Mouse (Mus musculus) midbrain, embryonic 10.5 days (tissue): Measurements from ENCODE around the gene Aldh3b3. TPM values are rescaled to one million over a fixed set of nuclear protein-coding genes. Genes with fewer than 3 reads are reported as not detected.
"Not testable (repeated sequence)": the region's sequence is repeated elsewhere in the genome, so short reads cannot be mapped to it uniquely, and the experiment has no call there.

Experiments used
- DNase-seq: peaks from one replicate; pipeline ENCODE4 v3.0.0-alpha.2; 2017; ENCODE audit warnings: low spot score
- H3K27ac ChIP-seq: fragments of 300-500 bp; sonication (generic); replicated peaks from 2 replicates; pipeline ENCODE4 v1.5.1; 2016; ENCODE audit warnings: mild to moderate bottlenecking
- H3K27me3 ChIP-seq: fragments of 300-500 bp; sonication (generic); 2 replicates; pipeline ENCODE4 v1.6.1; 2016; ENCODE audit warnings: low read depth, mild to moderate bottlenecking; ENCODE audit not compliant: poor library complexity, severe bottlenecking
- H3K36me3 ChIP-seq: fragments of 300-500 bp; sonication (generic); 2 replicates; pipeline ENCODE4 v1.6.1; 2016; ENCODE audit warnings: mild to moderate bottlenecking, moderate library complexity
- H3K4me1 ChIP-seq: fragments of 300-500 bp; sonication (generic); 2 replicates; pipeline ENCODE4 v1.6.1; 2016
- H3K4me3 ChIP-seq: fragments of 300-500 bp; sonication (generic); 2 replicates; pipeline ENCODE4 v1.5.1; 2016; ENCODE audit warnings: mild to moderate bottlenecking, moderate library complexity
- H3K9me3 ChIP-seq: fragments of 300-500 bp; sonication (generic); replicated peaks from 2 replicates; pipeline ENCODE4 v1.6.1; 2016; ENCODE audit warnings: mild to moderate bottlenecking
- WGBS: fragments of 180-500 bp; shearing (Covaris S2); methylation state at CpG from one replicate; pipeline ENCODE4 v1.1.7; 2016; 5-methylcytosine and 5-hydroxymethylcytosine counted together
- polyA plus RNA-seq: library from polyadenylated mRNA; unstranded; fragments of >200 nt; fragmentation: Nextera tagmentation; extraction: Ambion mirVana; gene quantifications from 2 replicates; pipeline ENCODE4 v1.2.1, GENCODE M21; 2016

Aldh3b3 gene
- polyA plus RNA-seq, 1 experiment from 2014 or later = not detected

- Histone ChIP-seq H3K27ac (no peak overlapping the region), H3K27me3 (no peaks in the 10 kb centered on the region), H3K36me3 (no peaks in the 10 kb centered on the region), H3K4me3 (no peak overlapping the region), H3K9me3 (no peaks in the 10 kb centered on the region), H3K4me1 (0 out of 2 replicates have a peak, but pooled peaks cover 3% of the 10 kb centered on the region)
- no peak for DNase-seq
- WGBS = 20% methylated on average over 2 of the region's 2 CpGs
Observed at GRCm38 (mm10) chr19:3962469-3962868, 4.0 kb downstream of the Aldh3b3 start.

GRCm38 (mm10) chr19:3964030-3964429 lies 5.6 kb downstream of the Aldh3b3 start:
- Histone ChIP-seq H3K27ac (no peak overlapping the region), H3K36me3 (no peaks in the 10 kb centered on the region), H3K27me3 (no peaks in the 10 kb centered on the region), H3K4me1 (0 out of 2 replicates have a peak, but pooled peaks cover 7% of the 10 kb centered on the region), H3K4me3 (no peak overlapping the region), H3K9me3 (no peaks in the 10 kb centered on the region)
- 77% methylated on average over 4 of the region's 4 CpGs for WGBS
- DNase-seq = no peak

GRCm38 (mm10) chr19:3966330-3967075 lies 8.1 kb downstream of the Aldh3b3 start:
- DNase-seq = no peak

GRCm38 (mm10) chr19:3967258-3967657 lies 8.8 kb downstream of the Aldh3b3 start:
- no peaks in the 10 kb centered on the region for H3K36me3 ChIP-seq
- 0 out of 2 replicates have a peak, but pooled peaks cover 9% of the 10 kb centered on the region for H3K4me1 ChIP-seq
- 76% methylated on average over 3 of the region's 3 CpGs for WGBS
- DNase-seq = no peak
- no peak overlapping the region for H3K27ac ChIP-seq
- no peaks in the 10 kb centered on the region for H3K9me3 ChIP-seq
- H3K4me3 ChIP-seq = no peak overlapping the region
- no peaks in the 10 kb centered on the region for H3K27me3 ChIP-seq

More at GRCm38 (mm10) chr19:3966330-3967075, 8.1 kb downstream of the Aldh3b3 start:
- no peaks in the 10 kb centered on the region for H3K27me3 ChIP-seq
- H3K4me3 ChIP-seq = no peak overlapping the region
- H3K36me3 ChIP-seq = no peaks in the 10 kb centered on the region
- 67% methylated on average over 11 of the region's 11 CpGs for WGBS
- no peaks in the 10 kb centered on the region for H3K9me3 ChIP-seq
- H3K4me1 ChIP-seq = 0 out of 2 replicates have a peak, but pooled peaks cover 7% of the 10 kb centered on the region
- H3K27ac ChIP-seq = no peak overlapping the region

- DNase-seq = no peak
- Histone ChIP-seq H3K4me1 (peaks cover 11% of the 10 kb centered on the region), H3K27me3 (no peaks in the 10 kb centered on the region; the same call in 1 of the 2 replicates), H3K27ac (no peak within 1 kb of the TSS), H3K9me3 (no peaks in the 10 kb centered on the region), H3K36me3 (no peaks in the 10 kb centered on the region), H3K4me3 (no peak within 1 kb of the TSS)
- 58% methylated on average over 9 of the region's 9 CpGs for WGBS
Observed at GRCm38 (mm10) chr19:3972229-3972628, 13.8 kb downstream of the Aldh3b3 start, which contains the start of gene Aldh3b2. Gene Aldh3b2 (plus strand): TSS chr19:3972328.

- H3K27ac ChIP-seq, H3K36me3 ChIP-seq, H3K27me3 ChIP-seq, DNase-seq, H3K4me3 ChIP-seq, H3K9me3 ChIP-seq: not testable (repeated sequence)
- H3K4me1 ChIP-seq = peaks cover 13% of the 10 kb centered on the region
- WGBS = 88% methylated on average over 6 of the region's 6 CpGs
Observed at GRCm38 (mm10) chr19:3974608-3975007, 16.2 kb downstream of the Aldh3b3 start.

GRCm38 (mm10) chr19:3975866-3976265 lies 17.4 kb downstream of the Aldh3b3 start:
- Histone ChIP-seq H3K9me3 (no peaks in the 10 kb centered on the region), H3K27ac (no peak overlapping the region), H3K27me3 (no peaks in the 10 kb centered on the region; the same call in 1 of the 2 replicates), H3K4me3 (no peak overlapping the region), H3K4me1 (peaks cover 21% of the 10 kb centered on the region), H3K36me3 (no peaks in the 10 kb centered on the region)
- WGBS = 85% methylated on average over 2 of the region's 2 CpGs
- no peak for DNase-seq

- WGBS = 17% methylated on average over 4 of the region's 4 CpGs
- peak overlapping the region; percentile 65 for H3K27ac ChIP-seq
- H3K9me3 ChIP-seq = no peaks in the 10 kb centered on the region
- no peaks in the 10 kb centered on the region for H3K36me3 ChIP-seq
- 0 out of 2 replicates have a peak, but pooled peaks cover 4% of the 10 kb centered on the region for H3K27me3 ChIP-seq
- H3K4me3 ChIP-seq = no peak overlapping the region
- H3K4me1 ChIP-seq = peaks cover 46% of the 10 kb centered on the region
- peak; percentile 75 for DNase-seq
Observed at GRCm38 (mm10) chr19:3980309-3980708, 21.9 kb downstream of the Aldh3b3 start.

GRCm38 (mm10) chr19:3980917-3981316 lies 22.5 kb downstream of the Aldh3b3 start:
- H3K4me1 ChIP-seq = peaks cover 52% of the 10 kb centered on the region

GRCm38 (mm10) chr19:3983527-3984200 lies 25.2 kb downstream of the Aldh3b3 start:
- DNase-seq = no peak
- 35% methylated on average over 9 of the region's 9 CpGs for WGBS
- Histone ChIP-seq H3K27ac (peak overlapping the region; percentile 69), H3K9me3 (peaks cover 2% of the 10 kb centered on the region; the same call in 1 of the 2 replicates), H3K36me3 (no peaks in the 10 kb centered on the region), H3K4me3 (no peak overlapping the region), H3K27me3 (0 out of 2 replicates have a peak, but pooled peaks cover 4% of the 10 kb centered on the region), H3K4me1 (peaks cover 57% of the 10 kb centered on the region)

More at GRCm38 (mm10) chr19:3980917-3981316, 22.5 kb downstream of the Aldh3b3 start:
- no peak overlapping the region for H3K27ac ChIP-seq
- no peak for DNase-seq
- no peaks in the 10 kb centered on the region for H3K36me3 ChIP-seq
- no peak overlapping the region for H3K4me3 ChIP-seq
- H3K9me3 ChIP-seq = no peaks in the 10 kb centered on the region
- WGBS = 76% methylated on average over 9 of the region's 9 CpGs
- 0 out of 2 replicates have a peak, but pooled peaks cover 4% of the 10 kb centered on the region for H3K27me3 ChIP-seq

GRCm38 (mm10) chr19:3985261-3985681 lies 26.8 kb downstream of the Aldh3b3 start:
- no peaks in the 10 kb centered on the region for H3K36me3 ChIP-seq
- peaks cover 6% of the 10 kb centered on the region; the same call in 1 of the 2 replicates for H3K9me3 ChIP-seq
- H3K4me3 ChIP-seq = no peak overlapping the region
- H3K27me3 ChIP-seq = 0 out of 2 replicates have a peak, but pooled peaks cover 4% of the 10 kb centered on the region
- WGBS = 19% methylated on average over 8 of the region's 8 CpGs
- peak overlapping the region; percentile 69 for H3K27ac ChIP-seq
- DNase-seq = peak; percentile 53
- H3K4me1 ChIP-seq = peaks cover 47% of the 10 kb centered on the region

GRCm38 (mm10) chr19:3986334-3986733 lies 27.9 kb downstream of the Aldh3b3 start, which contains the start of gene Acy3:
Gene Acy3 (plus strand): TSS chr19:3986570.
- 0 out of 2 replicates have a peak, but pooled peaks cover 9% of the 10 kb centered on the region for H3K27me3 ChIP-seq
- WGBS = 23% methylated on average over 8 of the region's 8 CpGs
- no peaks in the 10 kb centered on the region for H3K36me3 ChIP-seq
- peaks cover 46% of the 10 kb centered on the region for H3K4me1 ChIP-seq
- H3K4me3 ChIP-seq = no peak within 1 kb of the TSS
- no peak for DNase-seq
- H3K9me3 ChIP-seq = peaks cover 6% of the 10 kb centered on the region; the same call in 1 of the 2 replicates
- H3K27ac ChIP-seq = peak within 1 kb of the TSS; percentile 69
